Mouse (Mus musculus): ENCODE data around the gene Gm42674.

GRCm38 (mm10) chr3:90594466-90594865 lies 7.2 kb upstream of the Gm42674 start:
- no peak for TF ChIP-seq POLR2A (IDR thresholded peaks at IDR 0.05; ENCODE audit: extremely low read depth, insufficient read depth, low read length)
- no peak for TF ChIP-seq CTCF (IDR thresholded peaks at IDR 0.05; ENCODE audit: extremely low read depth, insufficient read depth, low read length)

All from cortical plate, adult 2 months (tissue).